Mouse (Mus musculus): ENCODE results near the gene Ubqln2. TPM values are rescaled to one million over a fixed set of nuclear protein-coding genes. Genes with fewer than 3 reads are reported as not detected.
A peak's percentile ranks its signal among the peaks of the same experiment; 100 is the strongest.

Gene Ubqln2
- total RNA-seq (2012; rRNA removed) (4.2 TPM in 2 replicates), polyA plus RNA-seq (2012; ENCODE audit: insufficient read depth in 1 of 2, insufficient read length in 2 of 2, low read depth in 1 of 2, low replicate concordance in 2 of 2, missing spikeins in 1 of 2) (10 to 100 TPM in 1 of 2 experiments, not detected in 1; 10.1 TPM)

- Histone ChIP-seq H3K79me2 (ENCODE audit: control insufficient read depth, insufficient read depth, low read length, poor library complexity) (peaks cover 6% of the 10 kb centered on the region; the same call in 1 of the 2 replicates), H3K9ac (ENCODE audit: control insufficient read depth, low read depth, low read length, poor library complexity, severe bottlenecking) (peak within 1 kb of the TSS; percentile 91), H3K4me3 (ENCODE audit: control insufficient read depth in 1 of 2, insufficient read depth in 1 of 2, low read depth in 2 of 2, low read length in 2 of 2) (peak within 1 kb of the TSS; percentile 83 to 84), H3K36me3 (ENCODE audit: control insufficient read depth in 1 of 2, insufficient read depth in 2 of 2, low read length in 2 of 2) (no peaks in the 10 kb centered on the region), H3K4me1 (ENCODE audit: control insufficient read depth in 1 of 2, insufficient read depth in 2 of 2, low read length in 2 of 2) (0 out of 4 replicates have a peak, but pooled peaks cover 0 to 3% of the 10 kb centered on the region in 2 experiments), H3K27ac (ENCODE audit: control insufficient read depth, low read depth, low read length) (peak within 1 kb of the TSS; percentile 79), H3K27me3 (ENCODE audit: control insufficient read depth in 1 of 2, insufficient read depth in 2 of 2, low read length in 2 of 2) (no peaks in the 10 kb centered on the region), H3K9me3 (replicated peaks; ENCODE audit: insufficient read depth, low read length) (no peaks in the 10 kb centered on the region)
- TF ChIP-seq POLR2AphosphoS2 (IDR thresholded peaks at IDR 0.05; ENCODE audit: low read length), result peak; percentile 44; the same call in 1 of the 2 replicates
- TF ChIP-seq POLR2A (IDR thresholded peaks at IDR 0.05; ENCODE audit: control insufficient read depth in 1 of 2, insufficient read depth in 1 of 2, low read depth in 1 of 2, low read length in 2 of 2, poor library complexity in 1 of 2), result peak; percentile 66 to 79
- TF ChIP-seq ZKSCAN1 (IDR thresholded peaks at IDR 0.05; ENCODE audit: low read depth, low read length), result no peak
- peak; percentile 70 for TF ChIP-seq NELFE (IDR thresholded peaks at IDR 0.05; ENCODE audit: low read depth, low read length)
- TF ChIP-seq TBP (IDR thresholded peaks at IDR 0.05; ENCODE audit: low read depth, low read length), result 0 out of 2 replicates have a peak, but pooled peaks have one; percentile 62
- TF ChIP-seq HCFC1 (IDR thresholded peaks at IDR 0.05; ENCODE audit: low read depth, low read length), result peak; percentile 37; the same call in 1 of the 2 replicates
- peak; percentile 90; the same call in 1 of the 2 replicates for TF ChIP-seq MAZ (IDR thresholded peaks at IDR 0.05; ENCODE audit: low read depth, low read length)
- TF ChIP-seq ELF1 (IDR thresholded peaks at IDR 0.05; ENCODE audit: low read depth, low read length), result no peak
- TF ChIP-seq TCF12 (IDR thresholded peaks at IDR 0.05; ENCODE audit: low read depth, low read length), result 0 out of 2 replicates have a peak, but pooled peaks have one; percentile 24
- no peak for TF ChIP-seq MYB (IDR thresholded peaks at IDR 0.05; ENCODE audit: low read depth, low read length)
- TF ChIP-seq UBTF (IDR thresholded peaks at IDR 0.05; ENCODE audit: borderline replicate concordance, insufficient read depth, low read depth, low read length), result no peak
- DNase-seq (ENCODE audit: low read depth, low spot score), result peak; percentile 82
These were observed at the start of gene Ubqln2 for GRCm38 (mm10) chrX:153497688-153498516. TSS of gene Ubqln2 (plus strand) at chrX:153498227.

DNA sequence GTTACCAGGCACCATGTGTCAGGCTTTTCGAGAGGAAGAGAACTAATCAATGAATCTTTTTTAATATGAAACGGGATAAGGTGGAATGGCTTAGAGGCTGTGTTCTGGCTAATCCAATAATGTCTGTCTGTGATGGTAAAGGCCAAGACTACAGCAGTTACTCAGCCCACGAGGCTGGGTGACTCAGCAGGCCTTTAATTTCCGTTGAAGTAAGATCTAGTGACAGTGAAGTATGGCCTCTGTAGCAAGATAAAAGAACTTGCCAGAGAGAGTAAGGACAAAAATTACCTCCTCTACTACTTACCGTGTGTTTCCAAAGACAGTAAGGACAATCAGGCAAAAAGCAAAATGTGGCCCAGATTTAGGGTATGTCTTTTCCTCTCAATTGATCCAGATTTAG, 46.1 kb upstream of the Ubqln2 start:
- no peaks in the 10 kb centered on the region for H3K36me3 ChIP-seq (ENCODE audit: control insufficient read depth in 1 of 2, insufficient read depth in 2 of 2, low read length in 2 of 2)
- no peaks in the 10 kb centered on the region for H3K9me3 ChIP-seq (replicated peaks; ENCODE audit: insufficient read depth, low read length)
- no peak overlapping the region for H3K27ac ChIP-seq (ENCODE audit: control insufficient read depth, low read depth, low read length)
- no peaks in the 10 kb centered on the region for H3K4me1 ChIP-seq (ENCODE audit: control insufficient read depth in 1 of 2, insufficient read depth in 2 of 2, low read length in 2 of 2)
- no peak overlapping the region for H3K9ac ChIP-seq (ENCODE audit: control insufficient read depth, low read depth, low read length, poor library complexity, severe bottlenecking)
- H3K4me3 ChIP-seq (ENCODE audit: control insufficient read depth in 1 of 2, insufficient read depth in 1 of 2, low read depth in 2 of 2, low read length in 2 of 2), result no peak overlapping the region
- no peaks in the 10 kb centered on the region for H3K27me3 ChIP-seq (ENCODE audit: control insufficient read depth in 1 of 2, insufficient read depth in 2 of 2, low read length in 2 of 2)
- peak; percentile 24 for DNase-seq (ENCODE audit: low read depth, low spot score)
- no peaks in the 10 kb centered on the region for H3K79me2 ChIP-seq (ENCODE audit: control insufficient read depth, insufficient read depth, low read length, poor library complexity)
- TF ChIP-seq KAT2A (conservative IDR thresholded peaks at IDR 0.05; ENCODE audit: low read depth, low read length) (no peak), TBP (IDR thresholded peaks at IDR 0.05; ENCODE audit: low read depth, low read length) (no peak), HCFC1 (IDR thresholded peaks at IDR 0.05; ENCODE audit: low read depth, low read length) (no peak), CHD1 (IDR thresholded peaks at IDR 0.05; ENCODE audit: low read depth, low read length) (no peak), JUND (IDR thresholded peaks at IDR 0.05; ENCODE audit: low read depth, low read length) (no peak), UBTF (IDR thresholded peaks at IDR 0.05; ENCODE audit: borderline replicate concordance, insufficient read depth, low read depth, low read length) (no peak), E2F4 (IDR thresholded peaks at IDR 0.05; ENCODE audit: borderline replicate concordance, low read depth, low read length) (no peak), GABPA (IDR thresholded peaks at IDR 0.05; ENCODE audit: low read depth, low read length) (no peak), MYB (IDR thresholded peaks at IDR 0.05; ENCODE audit: low read depth, low read length) (no peak), POLR2AphosphoS5 (IDR thresholded peaks at IDR 0.05; ENCODE audit: borderline replicate concordance, low read depth, low read length) (no peak), ZKSCAN1 (IDR thresholded peaks at IDR 0.05; ENCODE audit: low read depth, low read length) (no peak), NRF1 (IDR thresholded peaks at IDR 0.05; ENCODE audit: insufficient read depth, low read depth, low read length, poor library complexity, severe bottlenecking) (no peak), RCOR1 (IDR thresholded peaks at IDR 0.05; ENCODE audit: low read depth, low read length) (no peak), ELF1 (IDR thresholded peaks at IDR 0.05; ENCODE audit: low read depth, low read length) (no peak), MEF2A (IDR thresholded peaks at IDR 0.05; ENCODE audit: extremely low read depth, insufficient replicate concordance, low read depth, low read length, poor library complexity, severe bottlenecking) (no peak), USF1 (IDR thresholded peaks at IDR 0.05; ENCODE audit: low read depth, low read length) (no peak), SMC3 (IDR thresholded peaks at IDR 0.05; ENCODE audit: low read depth, low read length) (no peak), GATA1 (IDR thresholded peaks at IDR 0.05; ENCODE audit: low read depth, low read length) (no peak), USF2 (IDR thresholded peaks at IDR 0.05; ENCODE audit: borderline replicate concordance in 1 of 2, insufficient read depth in 1 of 2, low read depth in 1 of 2, low read length in 2 of 2) (no peak), MAFK (IDR thresholded peaks at IDR 0.05; ENCODE audit: borderline replicate concordance, low read depth, low read length) (no peak)

All from MEL (cell line).